Mouse (Mus musculus) heart, postnatal 36 days (tissue): Measurements from ENCODE around the gene Rnf103. TPM values are rescaled to one million over a fixed set of nuclear protein-coding genes. Genes with fewer than 3 reads are reported as not detected.

Experiments used
- DNase-seq, 2 experiments: peaks; one replicate each; pipeline ENCODE4 v3.0.0; 2021 to 2022
- intact Hi-C: fragments of 180-260 bp; cut with DNase I; formaldehyde crosslinking; loops from one replicate; pipeline ENCODE4 v1.15.1; 2025
- total RNA-seq, 2 experiments: library from RNA; stranded (reverse); gene quantifications; 2 replicates each; pipeline ENCODE4 v1.2.3; 2021

The Rnf103 gene
- total RNA-seq, 2 experiments from 2014 or later, result 26.1 to 27.0 TPM

- no peak for DNase-seq
- intact Hi-C loops, result no loop called here
Measured at GRCm38 (mm10) chr6:71487966-71488365, 5.7 kb upstream of the Rnf103 start.

GRCm38 (mm10) chr6:71492136-71492535 lies 1.6 kb upstream of the Rnf103 start:
- intact Hi-C loops, result loop anchor here (5.0 kb wide), 1 partner anchor 220 kb away; the partner anchor contains the start of gene Krcc1

DNA sequence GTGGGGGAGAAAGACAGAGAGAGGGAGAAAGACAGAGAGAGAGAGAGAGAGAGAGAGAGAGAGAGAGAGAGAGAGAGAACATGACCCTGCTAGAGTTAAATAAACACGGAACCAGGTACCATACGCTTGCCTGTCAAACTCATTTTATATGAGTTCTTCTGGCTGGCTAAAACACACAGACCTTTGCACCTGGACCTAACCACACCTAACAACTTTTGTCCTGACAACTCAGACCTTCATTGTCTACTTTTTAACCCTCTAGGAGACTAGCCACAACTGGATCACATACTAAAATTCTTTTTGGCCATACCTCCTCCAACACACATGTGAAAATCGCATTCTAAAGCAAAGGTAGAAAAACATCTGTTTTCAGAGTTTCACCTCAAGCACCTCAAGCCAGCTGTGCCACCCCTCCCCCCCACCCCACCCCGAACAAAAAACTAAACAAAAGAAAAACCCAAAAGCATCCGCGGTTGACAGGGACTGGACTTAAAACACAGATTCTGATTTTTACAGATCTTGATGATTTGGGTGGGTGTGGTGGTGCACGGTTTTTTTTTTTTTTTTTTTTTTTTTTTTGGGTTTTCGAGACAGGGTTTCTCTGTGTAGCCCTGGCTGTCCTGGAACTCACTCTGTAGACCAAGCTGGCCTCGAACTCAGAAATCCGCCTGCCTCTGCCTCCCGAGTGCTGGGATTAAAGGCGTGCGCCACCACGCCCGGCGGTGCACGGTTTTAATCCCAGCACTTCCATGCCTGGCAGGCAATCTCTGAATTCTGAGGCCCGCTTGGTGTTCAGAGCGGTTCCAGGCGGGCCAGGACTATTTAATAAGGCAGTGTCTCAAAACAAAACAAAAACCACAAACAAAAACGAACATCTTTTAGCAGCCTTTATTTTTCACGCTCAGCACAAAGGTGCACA lies 679 bp upstream of the Rnf103 start:
- no peak for DNase-seq
- intact Hi-C loops, result loop anchor here (5.0 kb wide), 1 partner anchor 221 kb away; the partner anchor contains the start of gene Krcc1

More at GRCm38 (mm10) chr6:71492136-71492535, 1.6 kb upstream of the Rnf103 start:
- DNase-seq, result no peak

- intact Hi-C loops, result loop anchor here (1.0 to 5.0 kb wide), 4 partner anchors 48 to 222 kb away; partner anchors contain the start of genes Chmp3, Kdm3a and Krcc1
Measured at GRCm38 (mm10) chr6:71494341-71495020, 787 bp downstream of the Rnf103 start.

GRCm38 (mm10) chr6:71500575-71500974 lies 6.9 kb downstream of the Rnf103 start:
- intact Hi-C loops, result no loop called here
- no peak for DNase-seq

More at GRCm38 (mm10) chr6:71494341-71495020, 787 bp downstream of the Rnf103 start:
- DNase-seq, result peak; percentile 57 to 78

DNA sequence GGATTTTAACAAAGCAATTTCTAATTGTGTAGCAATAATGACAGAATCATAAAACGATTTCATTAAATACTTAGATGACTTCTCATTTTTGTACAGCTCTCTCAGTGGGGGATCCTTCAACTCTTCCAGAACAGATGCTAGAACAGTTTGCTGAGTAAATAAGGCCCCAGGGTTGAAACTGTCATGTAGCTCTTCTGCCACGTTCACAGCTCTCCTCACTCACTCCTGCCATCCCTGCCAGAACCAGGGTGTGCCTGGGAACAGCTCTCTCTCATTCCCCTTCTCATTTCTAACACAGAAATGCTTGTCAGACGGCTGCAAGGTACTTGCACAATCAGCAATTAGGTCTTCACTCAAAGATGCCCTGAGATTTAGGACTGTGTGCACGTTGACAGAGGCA lies 9.3 kb downstream of the Rnf103 start:
- intact Hi-C loops, result no loop called here
- DNase-seq, result no peak

GRCm38 (mm10) chr6:71503670-71504069 lies 10.0 kb downstream of the Rnf103 start:
- DNase-seq, result no peak
- intact Hi-C loops, result no loop called here

GRCm38 (mm10) chr6:71504091-71504490 lies 10.4 kb downstream of the Rnf103 start:
- no peak for DNase-seq
- intact Hi-C loops, result no loop called here

DNA sequence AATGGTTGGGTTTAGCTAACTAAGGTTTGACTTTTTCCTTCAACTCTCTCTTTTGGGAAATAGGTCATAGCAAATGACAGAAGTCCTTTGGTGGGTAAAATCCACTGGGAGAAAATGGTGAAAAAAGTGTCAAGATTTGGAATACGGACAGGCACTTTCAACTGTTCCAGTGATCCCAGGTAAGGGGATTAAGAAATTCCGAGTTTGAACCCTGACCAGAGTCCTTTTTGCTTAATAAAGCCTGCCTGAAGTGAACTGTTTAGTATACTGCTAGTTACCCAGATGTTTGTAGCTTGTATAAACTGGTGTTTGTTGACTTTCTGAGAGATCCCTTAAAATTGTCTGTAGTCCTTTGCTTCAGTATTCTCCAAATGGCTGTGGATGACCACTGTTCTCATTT lies 12.0 kb downstream of the Rnf103 start:
- no peak for DNase-seq
- intact Hi-C loops, result no loop called here

- intact Hi-C loops, result no loop called here
- DNase-seq, result no peak
Measured at GRCm38 (mm10) chr6:71519476-71519875, 25.8 kb downstream of the Rnf103 start.

DNA sequence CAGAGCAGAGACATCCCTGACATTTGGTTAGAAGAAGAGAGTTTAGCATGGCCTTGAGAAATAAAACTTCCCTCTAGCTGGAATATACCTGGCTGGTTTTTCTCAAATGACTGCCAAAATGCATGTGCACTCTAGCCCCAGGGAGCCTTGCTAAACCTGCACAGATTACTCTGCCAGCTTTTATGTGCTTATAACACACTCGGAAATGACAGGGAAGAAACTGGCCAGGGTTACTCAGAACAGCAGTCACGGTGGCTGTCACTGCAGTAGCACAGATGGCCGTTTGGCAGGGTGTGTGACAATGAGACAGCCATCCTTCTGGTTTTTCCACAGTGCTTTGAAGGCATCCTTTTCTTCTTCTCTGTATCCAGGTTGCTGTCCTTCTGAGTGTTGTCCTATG lies 31.9 kb downstream of the Rnf103 start:
- intact Hi-C loops, result no loop called here
- DNase-seq, result no peak

DNA sequence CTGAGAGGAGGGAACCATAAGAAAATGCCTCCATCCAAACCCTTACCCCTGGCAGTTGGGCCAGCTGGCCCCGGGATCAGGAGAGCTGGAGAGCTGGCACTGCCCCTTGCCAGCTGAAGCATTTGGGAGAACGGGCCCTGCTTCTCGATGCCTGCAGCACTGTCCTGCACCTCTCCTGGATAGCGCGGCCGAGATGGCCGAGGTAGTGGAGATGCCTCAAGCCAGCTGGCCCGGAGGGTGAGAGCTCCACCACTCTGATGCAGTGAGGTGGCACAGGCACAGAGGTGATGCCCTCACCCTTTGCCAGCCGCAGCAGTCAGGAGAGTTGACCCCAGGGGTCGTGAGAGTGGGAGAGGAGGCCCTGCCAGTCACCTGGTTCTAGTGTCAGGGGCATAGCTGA lies 33.4 kb downstream of the Rnf103 start:
- DNase-seq, result no peak
- intact Hi-C loops, result no loop called here

DNA sequence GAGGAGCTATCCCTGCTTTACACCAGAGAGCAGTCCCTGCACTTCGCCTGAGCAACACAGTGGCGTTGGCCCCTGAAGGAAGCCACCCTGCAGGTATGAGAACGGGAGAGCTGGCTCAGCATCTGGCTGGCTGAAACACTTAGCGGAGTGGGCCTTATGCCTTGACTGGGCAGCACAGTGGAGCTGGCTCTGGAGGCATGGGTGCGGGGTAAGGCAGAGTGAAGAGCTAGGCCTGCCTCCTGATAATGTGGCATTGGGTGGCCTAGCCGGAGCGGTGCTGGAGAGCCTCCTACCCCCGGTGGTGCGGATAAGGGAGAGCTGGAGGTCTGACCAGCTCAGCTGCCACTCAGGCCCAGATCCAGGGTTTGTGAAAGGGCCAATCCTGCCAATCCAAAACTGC lies 34.1 kb downstream of the Rnf103 start:
- intact Hi-C loops, result no loop called here
- no peak for DNase-seq

DNA sequence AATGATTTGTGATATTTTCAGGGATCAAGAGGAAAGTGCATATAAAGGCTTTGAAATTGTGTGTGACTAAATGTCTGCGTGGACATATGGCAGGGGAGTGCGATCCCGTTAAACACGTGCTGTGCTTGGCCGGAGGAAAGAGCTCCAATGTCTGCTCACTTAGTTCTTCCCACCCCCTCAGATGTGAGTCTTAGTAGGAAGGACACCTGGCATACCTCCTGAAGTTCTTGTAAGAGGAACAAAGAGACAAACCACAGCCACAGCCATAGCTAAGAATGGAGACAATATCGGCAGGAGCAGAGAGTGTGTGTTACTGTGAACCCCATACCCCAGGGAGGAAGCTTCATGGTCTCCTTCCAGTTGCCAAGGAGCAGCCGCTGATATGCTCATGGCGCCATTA lies 36.5 kb downstream of the Rnf103 start:
- intact Hi-C loops, result no loop called here
- DNase-seq, result no peak

DNA sequence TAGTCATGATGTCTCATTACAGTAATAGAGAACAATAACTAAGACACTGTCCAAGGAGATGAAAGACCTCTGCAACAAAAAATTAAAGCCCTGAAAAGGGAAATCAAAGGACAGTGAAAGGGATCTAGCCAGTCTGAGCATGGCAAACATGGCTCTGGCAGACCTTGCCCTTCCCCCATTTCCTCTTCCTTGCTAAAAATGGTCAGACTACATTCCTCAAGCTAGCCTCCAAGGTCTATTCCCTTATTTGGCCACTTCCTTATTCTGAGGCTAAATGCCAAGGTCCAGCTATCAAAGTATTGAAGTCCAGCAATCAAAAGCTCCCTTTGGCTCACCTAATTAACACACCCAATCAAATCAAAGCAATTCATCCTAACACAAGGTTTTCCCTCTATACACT lies 43.6 kb downstream of the Rnf103 start:
- DNase-seq, result no peak

GRCm38 (mm10) chr6:71543686-71544499 lies 50.2 kb downstream of the Rnf103 start, which contains the start of gene Chmp3:
Gene Chmp3 (plus strand): TSS chr6:71543797.
- DNase-seq, result peak; percentile 98 to 99
- intact Hi-C loops, result loop anchor here (2.0 to 5.0 kb wide), 5 partner anchors 49 to 278 kb away; partner anchors contain the start of genes Kdm3a and Krcc1

More for the DNA sequence above, 43.6 kb downstream of the Rnf103 start:
- intact Hi-C loops, result no loop called here

DNA sequence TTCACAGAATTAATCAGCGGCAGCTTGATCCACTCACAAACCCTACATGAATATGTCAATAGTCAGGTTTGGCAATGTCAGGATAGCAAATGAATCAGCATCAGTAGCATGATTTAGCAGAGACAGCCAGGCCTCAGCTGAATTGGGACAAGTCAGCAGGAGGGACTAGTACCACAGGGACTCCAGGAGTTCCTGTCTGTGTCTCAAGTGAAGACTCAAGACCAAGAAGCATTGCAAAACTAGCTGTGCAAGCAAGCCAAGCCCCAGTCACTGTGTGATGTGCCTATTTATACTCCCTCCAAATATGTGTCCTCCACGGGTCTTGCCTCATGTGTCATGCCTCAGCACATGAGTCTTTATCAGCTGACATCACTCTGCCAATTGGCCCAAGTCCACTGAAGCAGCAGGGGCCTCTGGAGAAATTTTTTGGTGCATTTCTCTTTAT lies 61.8 kb downstream of the Rnf103 start:
- intact Hi-C loops, result no loop called here
- DNase-seq, result peak; percentile 23 to 36

DNA sequence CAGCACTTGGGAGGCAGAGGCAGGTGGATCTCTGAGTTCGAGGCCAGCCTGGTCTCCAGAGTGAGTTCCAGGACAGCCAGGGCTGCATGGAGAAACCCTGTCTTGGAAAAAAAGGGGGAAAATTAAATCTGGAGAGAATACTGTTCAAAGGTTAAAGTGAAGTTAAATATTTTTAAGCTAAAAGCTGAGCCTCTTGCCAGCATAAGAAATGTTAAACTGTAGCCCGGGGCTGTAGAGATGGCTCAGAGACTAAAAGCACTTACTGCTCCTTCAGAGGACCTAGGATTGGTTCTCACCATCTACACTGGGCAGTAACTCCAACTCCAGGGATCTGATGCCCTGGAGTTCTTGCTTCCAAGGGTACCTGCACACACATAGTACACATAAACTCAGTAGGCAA lies 63.1 kb downstream of the Rnf103 start:
- DNase-seq, result no peak
- intact Hi-C loops, result no loop called here
